Mouse (Mus musculus) inflammation-experienced regulatory T-cells (primary cell): Measurements from ENCODE around the gene Snrpb2. TPM values are rescaled to one million over a fixed set of nuclear protein-coding genes. Genes with fewer than 3 reads are reported as not detected.

Experiments
- polyA plus RNA-seq, 2 experiments: library from polyadenylated mRNA; unstranded; fragments of 100-300 nt; shearing (Covaris generic); gene quantifications; one replicate each; pipeline ENCODE4 v1.2.1; 2017

Snrpb2 gene
- 10 to 100 TPM; 48.0 to 58.1 TPM for polyA plus RNA-seq

DNA sequence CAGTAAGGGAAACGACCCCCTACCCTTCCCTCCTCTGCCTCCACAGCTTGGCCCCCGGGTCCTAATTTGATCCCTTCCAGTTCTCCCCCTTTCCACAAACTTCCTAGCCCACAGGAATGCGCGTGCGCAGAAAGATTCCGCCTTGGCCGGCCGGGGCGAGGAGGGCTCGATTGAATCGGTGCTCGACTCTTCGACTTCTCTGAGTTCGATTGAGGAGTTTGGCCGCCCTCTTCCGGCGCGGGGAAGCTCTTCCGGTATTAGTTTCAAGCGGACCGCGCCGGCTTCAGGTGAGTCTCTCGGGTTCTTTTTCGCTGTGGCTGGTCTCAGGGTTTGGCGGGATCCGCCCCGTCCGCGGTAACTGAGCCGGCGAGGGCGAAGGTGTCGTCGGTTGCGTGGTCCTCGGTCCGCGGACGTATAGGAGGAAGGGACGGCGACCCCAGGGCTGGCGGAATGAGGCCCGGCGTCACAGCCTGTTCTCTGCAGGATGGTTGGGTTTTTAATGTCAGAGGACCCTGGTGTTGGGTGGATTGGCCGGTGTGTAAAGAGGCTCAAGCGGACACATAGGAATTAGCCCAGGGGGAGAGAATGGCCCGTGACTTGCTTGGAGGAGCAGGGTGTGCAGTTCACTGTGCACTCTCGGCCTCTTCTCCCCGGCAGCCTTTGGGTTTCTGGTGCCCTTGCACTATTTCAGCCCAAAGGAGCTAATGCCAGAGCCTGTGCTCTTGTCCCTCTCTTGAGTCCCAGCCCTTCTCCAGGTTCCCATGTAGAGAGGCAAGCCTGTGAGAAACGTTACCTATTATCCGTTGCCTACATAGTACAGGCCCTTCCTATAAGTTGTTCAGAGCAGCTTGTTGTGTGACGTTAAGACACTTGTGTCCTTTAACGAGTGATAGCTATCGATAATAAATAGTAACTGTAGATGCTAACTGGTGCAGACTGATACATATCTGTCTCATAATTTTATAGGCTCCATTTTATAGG lies at the start of gene Snrpb2:
TSS of gene Snrpb2 (plus strand) at position 228 of the 981 bp plus-strand sequence.

DNA sequence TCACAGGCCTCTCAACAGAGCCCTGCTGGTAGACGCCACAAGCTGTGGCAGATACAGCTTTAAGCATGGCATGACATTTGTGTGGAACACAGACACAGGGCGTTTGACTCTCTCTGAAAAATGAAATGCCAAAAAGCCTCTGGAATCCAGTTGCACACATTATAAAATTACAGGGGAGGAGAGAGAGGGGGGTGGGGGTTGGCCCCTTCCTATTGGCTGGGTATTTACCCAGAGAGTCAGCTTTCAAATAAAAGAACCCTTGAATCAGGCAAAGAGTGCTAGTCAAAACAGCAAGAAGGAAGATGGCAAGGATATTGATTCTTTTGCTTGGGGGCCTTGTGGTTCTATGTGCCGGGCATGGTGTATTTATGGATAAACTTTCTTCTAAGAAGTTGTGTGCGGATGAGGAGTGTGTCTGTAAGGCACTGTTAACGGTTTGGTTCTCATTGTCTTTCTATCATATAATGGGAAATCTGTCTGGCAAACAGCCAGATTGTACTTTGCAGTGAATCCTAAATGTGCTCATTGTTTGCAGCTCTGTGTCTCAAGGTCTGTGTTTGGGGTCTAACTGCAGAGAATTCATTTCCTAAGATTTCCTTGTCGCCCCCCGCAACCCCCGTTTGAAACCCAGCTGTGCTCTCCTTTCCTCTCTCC lies 15.5 kb downstream of the Snrpb2 start, which contains the start of gene Otor:
TSS of gene Otor (plus strand) at position 276 of the 654 bp plus-strand sequence.

Other genes with a start within 250 kb of the Snrpb2 start
- 10 to 100 TPM; 19.8 to 21.5 TPM for gene Kif16b, start 161.5 kb upstream of the Snrpb2 start, polyA plus RNA-seq
- under 1 TPM in 1 of 2 experiments, not detected in 1; 0.50 TPM for gene Otor, start 15.4 kb downstream of the Snrpb2 start, polyA plus RNA-seq